Mouse (Mus musculus) T-helper 1 cell (primary cell): ENCODE data around the gene Stk24.
"Not testable (repeated sequence)": the region's sequence is repeated elsewhere in the genome, so short reads cannot be mapped to it uniquely, and the experiment has no call there.

Experiments used
- in situ Hi-C: fragments of 300-600 bp; cut with MboI, MseI; formaldehyde crosslinking; loops from one replicate; pipeline ENCODE4 v1.15.1; 2025; ENCODE audit warnings: high pct_unique_total_duplicates

Stk24 gene

DNA sequence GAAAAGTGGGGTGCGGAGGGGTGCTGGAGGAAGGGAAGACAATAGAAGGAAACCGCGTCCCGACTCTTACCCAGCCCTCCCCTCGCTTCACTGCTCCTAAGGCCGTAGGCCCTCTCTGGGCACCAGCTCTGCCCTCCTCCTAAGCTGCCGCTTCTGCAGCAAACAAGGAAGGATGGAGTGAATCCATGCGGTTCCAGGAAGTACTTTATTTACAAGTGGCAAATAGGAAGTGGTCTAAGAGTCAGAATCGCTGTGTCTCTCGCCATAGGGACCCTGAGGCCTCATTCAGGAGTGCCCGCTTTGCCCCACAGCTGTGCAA, at the start of gene Stk24:
Stk24 (minus strand) TSS at position 185 of the 319 bp plus-strand sequence.
- in situ Hi-C loops = no loop called here

GRCm38 (mm10) chr14:121428148-121428547, 48.3 kb upstream of the Stk24 start:
- in situ Hi-C loops = no loop called here

- in situ Hi-C loops = no loop called here
These were observed 46.9 kb upstream of the Stk24 start for GRCm38 (mm10) chr14:121426743-121427142.

DNA sequence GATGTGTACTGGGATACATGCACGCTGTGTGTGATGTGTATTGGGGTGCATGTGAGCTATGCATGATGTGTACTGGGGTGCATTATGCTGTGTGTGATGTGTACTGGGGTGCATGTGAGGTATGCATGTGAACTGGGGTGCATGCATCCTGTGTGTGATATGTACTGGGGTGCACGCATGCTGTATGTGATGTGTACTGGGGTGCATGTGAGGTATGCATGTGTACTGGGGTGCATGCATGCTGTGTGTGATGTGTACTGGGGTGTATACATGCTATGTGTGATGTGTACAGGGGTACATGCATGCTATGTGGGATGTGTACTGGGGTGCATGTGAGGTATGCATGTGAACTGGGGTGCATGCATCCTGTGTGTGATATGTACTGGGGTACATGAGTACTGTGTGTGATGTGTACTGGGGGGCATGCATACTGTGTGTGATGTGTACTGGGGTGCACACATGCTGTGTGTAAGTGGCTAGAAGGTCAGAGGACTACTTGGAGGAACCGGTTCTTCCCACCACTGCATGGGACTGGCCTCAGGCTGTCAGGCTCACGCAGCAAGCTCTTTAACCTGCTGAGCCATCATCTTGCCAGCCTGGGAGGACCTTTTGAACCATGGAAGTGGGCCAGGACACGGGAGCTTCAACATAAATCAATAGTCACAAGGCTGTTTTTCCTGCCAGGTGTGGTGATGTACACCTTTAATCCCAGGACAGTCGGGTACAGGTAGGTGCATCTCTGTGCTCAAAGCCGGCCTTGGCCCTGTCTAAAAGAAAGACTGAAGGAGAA, 45.4 kb upstream of the Stk24 start:
- in situ Hi-C loops = no loop called here

- in situ Hi-C loops = no loop called here
These were observed 43.5 kb upstream of the Stk24 start for GRCm38 (mm10) chr14:121423341-121423751.

- in situ Hi-C loops = no loop called here
These were observed 43.0 kb upstream of the Stk24 start for GRCm38 (mm10) chr14:121422664-121423340.

GRCm38 (mm10) chr14:121422000-121422399, 42.2 kb upstream of the Stk24 start:
- in situ Hi-C loops = no loop called here

GRCm38 (mm10) chr14:121417594-121417993, 37.8 kb upstream of the Stk24 start:
- in situ Hi-C loops = no loop called here

GRCm38 (mm10) chr14:121416626-121417319, 37.0 kb upstream of the Stk24 start:
- in situ Hi-C loops = no loop called here

GRCm38 (mm10) chr14:121414635-121415241, 34.9 kb upstream of the Stk24 start:
- in situ Hi-C loops = no loop called here

- in situ Hi-C loops = not testable (repeated sequence)
These were observed 33.9 kb upstream of the Stk24 start for GRCm38 (mm10) chr14:121413726-121414125.

DNA sequence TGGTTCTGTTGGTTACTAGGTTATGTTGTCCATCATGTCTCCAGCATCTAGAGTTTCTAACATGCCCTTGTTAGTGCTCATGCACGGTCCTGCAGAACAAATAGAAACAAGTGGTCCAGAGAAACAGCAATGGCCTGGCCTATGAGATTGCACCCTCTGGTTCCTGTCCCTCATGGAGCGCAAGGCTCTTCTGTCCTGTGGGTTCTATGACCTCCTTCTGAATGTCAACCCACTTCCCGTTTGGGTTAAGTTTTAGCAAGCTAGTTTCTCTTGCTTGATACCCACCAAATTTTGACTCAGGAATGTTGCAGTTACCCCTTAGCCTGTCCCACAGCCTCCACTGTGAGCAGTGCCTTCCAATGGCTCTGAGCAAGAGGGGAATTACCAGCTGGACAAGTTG, 29.1 kb upstream of the Stk24 start:
- in situ Hi-C loops = no loop called here

DNA sequence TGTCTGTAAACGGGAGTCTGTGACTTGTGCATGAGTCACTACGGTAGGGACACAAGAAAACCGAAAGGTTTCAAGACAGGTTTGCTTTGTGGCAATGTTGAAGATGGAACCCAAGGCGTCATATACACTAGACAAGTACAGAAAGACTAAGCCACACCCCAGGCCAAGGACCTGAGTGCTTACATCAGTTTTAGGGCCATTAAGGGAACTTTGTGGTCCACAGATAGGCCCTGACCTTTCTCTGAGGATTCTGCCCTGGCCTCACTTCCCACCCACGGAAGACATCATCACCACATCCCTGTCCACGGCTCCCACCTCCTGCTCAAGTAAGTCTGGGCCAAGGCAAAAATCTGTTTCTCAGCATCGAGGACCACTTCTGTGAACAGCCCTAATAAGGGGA, 27.1 kb upstream of the Stk24 start:
- in situ Hi-C loops = no loop called here

- in situ Hi-C loops = no loop called here
These were observed 25.7 kb upstream of the Stk24 start for GRCm38 (mm10) chr14:121405546-121405945.

DNA sequence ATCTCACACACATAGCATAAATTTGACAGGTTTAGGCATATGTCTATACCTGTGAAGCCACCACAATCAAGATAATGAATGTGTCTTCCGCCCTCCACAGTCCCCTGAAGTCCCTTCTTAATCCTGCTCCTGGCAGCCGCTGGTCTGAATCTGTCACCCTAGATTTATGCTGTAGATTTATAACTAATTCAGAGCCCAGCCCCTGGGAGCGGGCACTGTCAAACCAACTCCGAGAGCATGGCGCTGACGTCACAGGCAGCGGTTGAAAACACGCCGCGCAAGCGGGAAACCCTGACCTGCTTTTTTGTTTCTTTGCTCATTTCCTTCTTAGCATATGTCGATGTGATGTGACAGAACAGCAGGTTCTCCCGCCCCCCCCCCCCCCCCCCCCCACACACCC, 25.3 kb upstream of the Stk24 start:
- in situ Hi-C loops = no loop called here

DNA sequence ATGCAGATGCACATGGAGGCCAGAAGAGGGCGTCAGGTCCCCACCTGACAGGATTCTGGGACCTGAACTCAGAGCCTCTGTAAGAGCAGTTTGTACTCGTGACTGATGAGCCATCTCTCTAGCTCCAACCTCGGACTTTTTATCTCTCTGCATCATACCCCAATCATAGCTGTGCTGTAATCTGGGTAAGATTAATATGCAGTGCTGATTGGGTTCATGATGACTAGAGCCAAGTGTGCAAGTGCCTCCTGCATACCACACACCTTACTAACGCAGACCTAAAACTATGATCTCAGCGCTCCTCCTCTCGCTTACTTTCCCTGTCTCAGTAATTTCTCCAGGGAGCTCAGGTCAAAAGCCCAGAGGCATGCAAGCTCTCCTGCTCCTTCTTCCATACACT, 19.9 kb upstream of the Stk24 start:
- in situ Hi-C loops = no loop called here

- in situ Hi-C loops = no loop called here
These were observed 17.7 kb upstream of the Stk24 start for GRCm38 (mm10) chr14:121397471-121397870.

DNA sequence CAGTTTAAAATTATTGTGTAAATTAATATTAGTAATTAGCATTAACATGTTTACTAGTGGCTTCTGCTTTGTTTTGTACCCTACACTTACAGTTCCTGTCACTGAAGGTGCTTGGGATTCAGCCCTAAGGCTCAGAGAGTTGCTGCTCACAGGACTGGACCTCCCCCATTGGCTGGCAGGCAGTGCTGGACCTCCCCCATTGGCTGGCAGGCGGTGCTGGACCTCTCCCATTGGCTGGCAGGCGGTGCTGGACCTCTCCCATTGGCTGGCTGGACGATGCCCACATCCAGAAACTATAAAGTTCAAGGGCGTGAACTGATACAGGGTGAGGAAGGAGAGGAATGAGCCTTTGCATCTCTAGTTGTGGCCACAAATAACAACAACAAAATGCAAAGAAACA, 15.3 kb upstream of the Stk24 start:
- in situ Hi-C loops = no loop called here

DNA sequence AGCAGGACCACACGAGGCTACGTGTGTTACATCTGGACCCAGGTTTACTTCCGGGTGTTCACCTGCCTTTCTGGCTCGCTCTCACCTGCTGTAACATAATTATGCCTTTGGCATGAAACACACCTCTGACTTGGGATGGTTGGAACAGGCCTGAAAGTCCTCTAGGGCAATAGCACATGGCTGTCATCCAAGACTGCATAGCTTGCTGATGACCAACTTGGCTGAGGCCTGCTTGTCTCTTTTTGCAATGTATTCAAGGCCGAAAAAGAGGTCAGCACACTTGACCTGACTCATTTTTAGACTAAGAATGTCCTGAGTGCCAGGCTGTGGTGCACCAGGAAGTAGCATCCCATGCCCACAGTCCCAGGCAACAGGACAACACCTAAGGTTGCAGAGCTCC, 12.1 kb upstream of the Stk24 start:
- in situ Hi-C loops = no loop called here

DNA sequence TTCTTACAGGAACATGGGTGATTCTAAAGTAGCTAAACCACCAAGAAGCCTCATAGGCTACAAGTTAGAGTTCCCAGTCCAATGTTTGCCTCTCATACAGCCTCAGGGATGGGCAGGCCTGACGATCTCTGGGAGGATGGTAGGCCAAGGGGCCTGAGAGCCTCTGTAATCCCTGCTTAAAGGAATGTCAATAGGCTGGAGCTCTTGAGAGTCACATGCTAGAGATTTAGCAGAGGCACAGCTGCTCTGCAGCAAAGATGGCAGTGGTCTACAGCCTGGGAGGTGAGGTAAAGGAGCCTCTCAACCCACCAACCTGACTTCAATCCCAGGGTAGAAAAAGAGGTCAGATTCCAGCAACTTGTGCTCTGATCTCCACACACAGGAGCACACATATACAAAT, 7.9 kb upstream of the Stk24 start:
- in situ Hi-C loops = no loop called here

GRCm38 (mm10) chr14:121385440-121385839, 5.6 kb upstream of the Stk24 start:
- in situ Hi-C loops = no loop called here

- in situ Hi-C loops = no loop called here
These were observed 4.0 kb upstream of the Stk24 start for GRCm38 (mm10) chr14:121383801-121384200.
